Mouse (Mus musculus) embryonic facial prominence, embryonic 14.5 days (tissue): Measurements from ENCODE around the gene Mn1. TPM values are rescaled to one million over a fixed set of nuclear protein-coding genes. Genes with fewer than 3 reads are reported as not detected.

ENCODE experiments used
- ATAC-seq: fragments of 200-750 bp; cut with Nextera tagmentation; 2 replicates; pipeline ENCODE4 v1.8.0; 2017; ENCODE audit warnings: low read depth, moderate number of reproducible peaks, moderate TSS enrichment
- DNase-seq: peaks from one replicate; pipeline ENCODE4 v3.0.0-alpha.2; 2015; ENCODE audit warnings: low spot score
- H3K27ac ChIP-seq: fragments of 300-500 bp; sonication (generic); replicated peaks from 2 replicates; pipeline ENCODE4 v1.5.1; 2014; ENCODE audit warnings: low read depth, mild to moderate bottlenecking, low read length, moderate library complexity
- H3K27me3 ChIP-seq: fragments of 300-500 bp; sonication (generic); replicated peaks from 2 replicates; pipeline ENCODE4 v1.6.1; 2014; ENCODE audit warnings: low read length; ENCODE audit not compliant: control insufficient read depth, insufficient read depth
- H3K36me3 ChIP-seq: fragments of 300-500 bp; sonication (generic); 2 replicates; pipeline ENCODE4 v1.6.1; 2014; ENCODE audit warnings: low read length, mixed read lengths; ENCODE audit not compliant: control insufficient read depth, insufficient read depth
- H3K4me1 ChIP-seq: fragments of 300-500 bp; sonication (generic); 2 replicates; pipeline ENCODE4 v1.6.1; 2014; ENCODE audit warnings: antibody characterized with exemption, low read length; ENCODE audit not compliant: control insufficient read depth, insufficient read depth
- H3K4me2 ChIP-seq: fragments of 300-500 bp; sonication (generic); 2 replicates; pipeline ENCODE4 v1.6.1; 2014; ENCODE audit warnings: low read depth, mild to moderate bottlenecking, low read length, moderate library complexity, mixed read lengths
- H3K4me3 ChIP-seq: fragments of 300-500 bp; sonication (generic); 2 replicates; pipeline ENCODE4 v1.5.1; 2014; ENCODE audit warnings: low read depth, mild to moderate bottlenecking, low read length
- H3K9ac ChIP-seq: fragments of 300-500 bp; sonication (generic); 2 replicates; pipeline ENCODE4 v1.6.1; 2014; ENCODE audit warnings: low read depth, mild to moderate bottlenecking, low read length, moderate library complexity, mixed read lengths
- H3K9me3 ChIP-seq: fragments of 300-500 bp; sonication (generic); 2 replicates; pipeline ENCODE4 v1.6.1; 2016; ENCODE audit warnings: low read length; ENCODE audit not compliant: control insufficient read depth
- WGBS: fragments of 180-500 bp; shearing (Covaris S2); extraction: QIAGEN DNeasy Blood & Tissue Kit; methylation state at CpG from one replicate; pipeline ENCODE4 v1.1.7; 2014; 5-methylcytosine and 5-hydroxymethylcytosine counted together
- polyA plus RNA-seq: library from polyadenylated mRNA; unstranded; fragments of >200 nt; fragmentation: Nextera tagmentation; extraction: Ambion mirVana; gene quantifications from 2 replicates; pipeline ENCODE4 v1.2.1, GENCODE M21; 2014

Mn1 gene
- polyA plus RNA-seq, 1 experiment from 2014 or later = 29.1 TPM

DNA sequence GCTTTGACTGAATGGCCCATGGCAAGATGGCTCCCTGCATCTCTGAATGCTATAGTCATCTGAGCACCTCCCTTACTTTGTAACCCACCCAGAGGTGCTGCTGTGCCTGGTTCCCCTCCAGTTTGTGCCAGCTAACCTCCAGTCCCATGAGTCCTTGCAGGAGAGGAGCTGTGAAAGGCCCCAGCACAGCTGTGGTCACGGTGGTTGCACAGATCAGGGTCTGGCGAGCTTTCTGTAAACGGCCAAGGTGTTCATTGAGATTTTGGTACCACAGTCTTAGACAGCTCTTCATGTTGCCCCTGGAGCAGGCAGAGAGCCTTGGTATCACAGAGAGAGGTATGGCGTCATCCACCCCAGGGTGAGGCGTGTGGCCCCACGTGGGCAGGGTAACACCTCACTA lies 25.7 kb upstream of the Mn1 start:
- no peak for DNase-seq
- Histone ChIP-seq H3K27me3 (no peaks in the 10 kb centered on the region), H3K4me2 (no peak overlapping the region), H3K4me1 (peaks cover 38% of the 10 kb centered on the region), H3K4me3 (no peak overlapping the region), H3K36me3 (peaks cover 27% of the 10 kb centered on the region), H3K9me3 (no peaks in the 10 kb centered on the region), H3K9ac (no peak overlapping the region), H3K27ac (no peak overlapping the region)
- ATAC-seq = no peak
- 84% methylated on average over 6 of the region's 6 CpGs for WGBS

DNA sequence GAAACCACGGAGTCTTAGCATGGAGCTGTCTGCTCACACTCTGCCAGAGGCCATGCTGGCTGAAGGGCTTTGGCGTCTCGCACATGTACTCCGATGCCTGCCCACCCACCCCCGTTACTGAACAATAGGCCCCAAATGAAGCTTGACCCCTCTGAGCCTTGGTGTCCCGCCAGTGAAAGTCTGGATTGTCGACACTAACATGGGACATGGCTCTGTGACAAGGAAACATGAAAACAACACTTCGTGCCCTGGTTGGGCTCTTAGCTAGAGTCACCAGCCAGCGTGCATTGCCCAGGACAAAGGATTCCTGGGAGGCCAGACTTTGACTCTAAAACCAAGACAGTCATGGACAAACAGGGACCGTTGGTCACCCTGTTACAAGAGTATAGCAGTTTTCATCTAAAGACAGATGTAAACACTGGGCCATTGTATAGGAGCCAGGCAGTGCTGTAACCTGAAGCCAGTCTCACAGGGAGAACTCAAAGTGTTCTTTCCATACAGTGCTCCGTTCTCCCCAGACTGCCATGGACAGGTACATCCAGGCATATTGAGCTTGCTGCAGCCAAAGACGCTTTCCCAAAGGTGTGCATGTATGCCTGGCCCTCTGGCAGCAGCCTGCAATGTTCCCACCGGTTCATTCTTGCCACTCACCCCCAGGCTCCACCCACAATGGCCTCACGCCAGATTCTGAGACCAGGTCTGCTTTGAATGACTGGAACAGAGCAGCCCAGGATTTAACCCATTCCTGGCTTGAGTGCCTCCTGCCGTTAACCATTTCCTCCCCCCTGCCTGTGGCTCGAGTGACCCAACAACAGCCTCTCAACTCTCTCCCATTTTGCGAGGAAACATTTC lies 23.6 kb upstream of the Mn1 start:
- H3K9ac ChIP-seq = peak overlapping the region; percentile 26; the same call in 1 of the 2 replicates
- no peaks in the 10 kb centered on the region for H3K27me3 ChIP-seq
- H3K36me3 ChIP-seq = peaks cover 8% of the 10 kb centered on the region; the same call in 1 of the 2 replicates
- peak overlapping the region; percentile 49 for H3K4me2 ChIP-seq
- 9% methylated on average over 17 of the region's 17 CpGs for WGBS
- H3K9me3 ChIP-seq = no peaks in the 10 kb centered on the region
- ATAC-seq (peak; percentile 83), DNase-seq (peak; percentile 95)
- peak overlapping the region; percentile 83 for H3K27ac ChIP-seq
- H3K4me3 ChIP-seq = 0 out of 2 replicates have a peak overlapping the region, but pooled peaks have one; percentile 10
- H3K4me1 ChIP-seq = peaks cover 58% of the 10 kb centered on the region

- peak; percentile 26 for ATAC-seq
- H3K4me3 ChIP-seq = 0 out of 2 replicates have a peak overlapping the region, but pooled peaks have one; percentile 10
- WGBS = 4% methylated on average over 15 of the region's 15 CpGs
- peak; percentile 91 for DNase-seq
- peak overlapping the region; percentile 49 for H3K4me2 ChIP-seq
- no peaks in the 10 kb centered on the region for H3K27me3 ChIP-seq
- H3K27ac ChIP-seq = peak overlapping the region; percentile 83
- H3K9ac ChIP-seq = peak overlapping the region; percentile 26
- H3K9me3 ChIP-seq = no peaks in the 10 kb centered on the region
- H3K4me1 ChIP-seq = peaks cover 62% of the 10 kb centered on the region
- H3K36me3 ChIP-seq = peaks cover 3% of the 10 kb centered on the region; the same call in 1 of the 2 replicates
Observed at GRCm38 (mm10) chr5:111394198-111395053, 22.7 kb upstream of the Mn1 start.

GRCm38 (mm10) chr5:111395771-111396170 lies 21.4 kb upstream of the Mn1 start:
- 15% methylated on average over 8 of the region's 10 CpGs for WGBS
- peaks cover 65% of the 10 kb centered on the region for H3K4me1 ChIP-seq
- DNase-seq (peak; percentile 72), ATAC-seq (peak; percentile 20)
- no peaks in the 10 kb centered on the region for H3K9me3 ChIP-seq
- no peak overlapping the region for H3K4me2 ChIP-seq
- no peak overlapping the region for H3K9ac ChIP-seq
- no peaks in the 10 kb centered on the region for H3K36me3 ChIP-seq
- peak overlapping the region; percentile 83 for H3K27ac ChIP-seq
- no peak overlapping the region for H3K4me3 ChIP-seq
- no peaks in the 10 kb centered on the region for H3K27me3 ChIP-seq

GRCm38 (mm10) chr5:111396199-111396598 lies 21.0 kb upstream of the Mn1 start:
- H3K27me3 ChIP-seq = no peaks in the 10 kb centered on the region
- H3K36me3 ChIP-seq = no peaks in the 10 kb centered on the region
- H3K27ac ChIP-seq = peak overlapping the region; percentile 83
- ATAC-seq (0 out of 2 replicates have a peak, but pooled peaks have one; percentile 3), DNase-seq (no peak)
- H3K9me3 ChIP-seq = no peaks in the 10 kb centered on the region
- WGBS = 61% methylated on average over 4 of the region's 4 CpGs
- peaks cover 65% of the 10 kb centered on the region for H3K4me1 ChIP-seq
- no peak overlapping the region for H3K4me2 ChIP-seq
- H3K4me3 ChIP-seq = no peak overlapping the region
- H3K9ac ChIP-seq = no peak overlapping the region

DNA sequence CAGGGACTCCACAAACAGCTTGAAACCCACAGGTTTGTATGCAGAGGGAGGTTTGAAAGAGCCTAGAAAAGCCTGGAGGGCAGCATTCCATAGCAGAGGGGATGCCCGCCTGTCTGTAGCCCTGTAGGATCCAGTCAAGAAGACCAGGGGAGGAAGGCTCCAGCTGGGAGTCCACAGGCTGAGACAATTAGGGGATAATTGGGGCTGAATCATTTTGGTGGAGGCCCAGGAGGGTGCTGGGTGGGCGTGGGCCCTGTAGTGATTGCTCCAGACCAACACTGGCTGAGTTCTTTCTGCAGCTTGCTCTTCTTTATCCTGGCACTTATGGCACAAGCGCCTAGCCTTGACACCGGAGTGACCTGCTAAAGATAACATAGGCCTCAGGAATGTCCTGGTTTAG lies 18.7 kb upstream of the Mn1 start:
- Histone ChIP-seq H3K9me3 (no peaks in the 10 kb centered on the region), H3K4me1 (peaks cover 71% of the 10 kb centered on the region), H3K27me3 (no peaks in the 10 kb centered on the region), H3K36me3 (no peaks in the 10 kb centered on the region), H3K9ac (0 out of 2 replicates have a peak overlapping the region, but pooled peaks have one; percentile 9), H3K4me3 (no peak overlapping the region), H3K4me2 (no peak overlapping the region), H3K27ac (peak overlapping the region; percentile 65)
- WGBS = 30% methylated on average over 3 of the region's 4 CpGs
- ATAC-seq = no peak
- no peak for DNase-seq

- Histone ChIP-seq H3K9ac (no peak overlapping the region), H3K27me3 (no peaks in the 10 kb centered on the region), H3K4me2 (no peak overlapping the region), H3K27ac (no peak overlapping the region), H3K4me1 (peaks cover 63% of the 10 kb centered on the region), H3K36me3 (no peaks in the 10 kb centered on the region), H3K9me3 (no peaks in the 10 kb centered on the region), H3K4me3 (no peak overlapping the region)
- no peak for DNase-seq
- WGBS = 84% methylated on average over 4 of the region's 4 CpGs
- no peak for ATAC-seq
Observed at GRCm38 (mm10) chr5:111399271-111399670, 17.9 kb upstream of the Mn1 start.

GRCm38 (mm10) chr5:111401879-111402650 lies 15.1 kb upstream of the Mn1 start:
- DNase-seq (no peak), ATAC-seq (peak; percentile 12; the same call in 1 of the 2 replicates)
- no peak overlapping the region for H3K4me3 ChIP-seq
- H3K9me3 ChIP-seq = no peaks in the 10 kb centered on the region
- H3K36me3 ChIP-seq = no peaks in the 10 kb centered on the region
- H3K4me1 ChIP-seq = peaks cover 36% of the 10 kb centered on the region
- no peak overlapping the region for H3K9ac ChIP-seq
- H3K27ac ChIP-seq = peak overlapping the region; percentile 52; the same call in 1 of the 2 replicates
- no peak overlapping the region for H3K4me2 ChIP-seq
- H3K27me3 ChIP-seq = no peaks in the 10 kb centered on the region
- 55% methylated on average over 19 of the region's 19 CpGs for WGBS
